Mouse (Mus musculus) layer of hippocampus, postnatal 36 days (tissue): ENCODE results near the gene Rab5b. TPM values are rescaled to one million over a fixed set of nuclear protein-coding genes. Genes with fewer than 3 reads are reported as not detected.

ENCODE experiments used
- DNase-seq, 2 experiments: peaks; one replicate each; pipeline ENCODE4 v3.0.0; 2022
- total RNA-seq, 2 experiments: library from RNA; stranded (reverse); gene quantifications; 2 replicates each; pipeline ENCODE4 v1.2.3; 2021

The Rab5b gene
- total RNA-seq, 2 experiments from 2014 or later, result 131 to 134 TPM

GRCm38 (mm10) chr10:128699006-128699405 is 2.9 kb upstream of the Rab5b start:
- no peak for DNase-seq

GRCm38 (mm10) chr10:128697072-128697725 is 1.1 kb upstream of the Rab5b start:
- no peak for DNase-seq

GRCm38 (mm10) chr10:128695411-128695991 is 563 bp downstream of the Rab5b start:
- DNase-seq, result no peak

- no peak for DNase-seq
Measured at GRCm38 (mm10) chr10:128674469-128675008, 21.5 kb downstream of the Rab5b start.

- peak; percentile 78 for DNase-seq
Measured at GRCm38 (mm10) chr10:128673763-128674468, 22.1 kb downstream of the Rab5b start, which contains the start of gene Suox. Gene Suox, minus strand, starts transcription at chr10:128674073.

GRCm38 (mm10) chr10:128671148-128671547 is 24.9 kb downstream of the Rab5b start:
- no peak for DNase-seq

- peak; percentile 64 to 65 for DNase-seq
Measured at GRCm38 (mm10) chr10:128668790-128669672, 27.0 kb downstream of the Rab5b start.

- DNase-seq, result no peak
Measured at GRCm38 (mm10) chr10:128665806-128666205, 30.3 kb downstream of the Rab5b start.

- DNase-seq, result no peak
Measured at GRCm38 (mm10) chr10:128665307-128665706, 30.8 kb downstream of the Rab5b start.

GRCm38 (mm10) chr10:128664808-128665207 is 31.3 kb downstream of the Rab5b start:
- no peak for DNase-seq

- DNase-seq, result no peak
Measured at GRCm38 (mm10) chr10:128663441-128664220, 32.4 kb downstream of the Rab5b start.

GRCm38 (mm10) chr10:128662465-128662864 is 33.6 kb downstream of the Rab5b start:
- DNase-seq, result no peak

- DNase-seq, result no peak
Measured at GRCm38 (mm10) chr10:128659490-128659889, 36.6 kb downstream of the Rab5b start.

GRCm38 (mm10) chr10:128657844-128658243 is 38.2 kb downstream of the Rab5b start:
- DNase-seq, result no peak

- DNase-seq, result no peak
Measured at GRCm38 (mm10) chr10:128656731-128657130, 39.3 kb downstream of the Rab5b start.

- no peak for DNase-seq
Measured at GRCm38 (mm10) chr10:128655254-128655653, 40.8 kb downstream of the Rab5b start.

GRCm38 (mm10) chr10:128653866-128654265 is 42.2 kb downstream of the Rab5b start:
- DNase-seq, result no peak

- DNase-seq, result peak in 1 of 2 experiments; percentile 21
Measured at GRCm38 (mm10) chr10:128646139-128647089, 49.6 kb downstream of the Rab5b start.

GRCm38 (mm10) chr10:128645111-128646011 is 50.7 kb downstream of the Rab5b start, which contains the start of gene Ikzf4:
Gene Ikzf4, minus strand, starts transcription at chr10:128645991.
- DNase-seq, result peak; percentile 45 to 46
